Mouse (Mus musculus): ENCODE results near the gene Fbxw7.

Fbxw7 gene

DNA sequence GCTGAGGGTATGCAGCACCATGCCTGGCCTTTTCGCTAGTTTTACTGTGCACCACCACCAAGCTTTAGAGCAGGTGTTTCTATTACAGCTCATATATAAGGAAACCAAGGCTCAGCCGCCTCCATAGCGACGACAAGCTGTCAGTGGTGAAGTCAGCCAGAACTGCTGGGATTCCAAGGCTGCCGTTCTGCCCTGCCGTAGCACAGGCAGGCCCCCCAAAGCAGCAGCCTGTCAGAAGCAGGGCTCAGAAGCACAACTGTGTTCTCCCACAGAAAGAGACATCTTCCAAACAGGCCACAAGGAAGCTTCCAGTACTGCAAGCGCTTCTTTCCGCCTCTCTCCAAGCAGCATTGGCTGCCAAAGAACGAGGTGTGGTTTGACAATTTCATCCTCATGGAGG is 200.6 kb downstream of the Fbxw7 start:
- in situ Hi-C loops (cut with MboI; ENCODE audit: low sequenced_read_pairs) = no loop called here

DNA sequence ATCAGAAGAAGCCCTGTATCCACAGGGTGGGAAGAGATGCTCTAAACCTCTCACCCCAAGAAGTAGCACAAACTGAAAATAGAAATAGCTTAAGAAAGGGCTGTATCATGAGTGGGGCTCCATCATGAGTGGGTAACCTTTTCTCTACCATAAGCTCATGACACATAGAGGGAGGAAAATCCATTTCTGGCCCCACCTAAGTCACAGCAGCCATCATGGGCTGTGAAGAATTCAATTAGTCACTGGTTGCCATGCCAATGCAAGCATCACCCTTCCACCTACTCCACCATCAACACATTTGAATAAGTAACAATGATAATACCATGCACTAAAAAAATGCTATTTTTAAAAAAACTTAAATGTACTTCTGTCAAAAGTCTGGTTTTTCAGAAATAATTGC is 205.1 kb downstream of the Fbxw7 start:
- in situ Hi-C loops (cut with MboI; ENCODE audit: low sequenced_read_pairs) = no loop called here

DNA sequence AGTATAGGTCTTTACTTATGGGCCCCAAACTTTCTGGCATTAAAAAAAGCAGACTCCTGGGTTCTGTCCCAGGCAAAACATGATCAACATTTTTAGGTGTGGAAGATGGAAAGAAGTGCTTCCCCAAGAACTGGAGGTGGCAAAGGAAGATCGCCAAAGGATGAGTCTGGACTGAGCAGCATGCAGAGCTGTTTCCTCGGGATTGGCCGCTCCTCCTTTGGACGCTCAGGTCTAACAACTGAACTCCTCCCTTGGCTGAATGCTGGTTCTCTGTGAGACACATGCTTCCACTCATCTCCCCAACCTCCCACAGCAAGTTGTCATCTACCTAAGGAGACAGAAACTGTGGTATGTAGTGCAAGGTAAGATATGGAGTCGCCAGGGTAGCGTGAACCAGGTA is 206.7 kb downstream of the Fbxw7 start:
- in situ Hi-C loops (cut with MboI; ENCODE audit: low sequenced_read_pairs) = no loop called here

DNA sequence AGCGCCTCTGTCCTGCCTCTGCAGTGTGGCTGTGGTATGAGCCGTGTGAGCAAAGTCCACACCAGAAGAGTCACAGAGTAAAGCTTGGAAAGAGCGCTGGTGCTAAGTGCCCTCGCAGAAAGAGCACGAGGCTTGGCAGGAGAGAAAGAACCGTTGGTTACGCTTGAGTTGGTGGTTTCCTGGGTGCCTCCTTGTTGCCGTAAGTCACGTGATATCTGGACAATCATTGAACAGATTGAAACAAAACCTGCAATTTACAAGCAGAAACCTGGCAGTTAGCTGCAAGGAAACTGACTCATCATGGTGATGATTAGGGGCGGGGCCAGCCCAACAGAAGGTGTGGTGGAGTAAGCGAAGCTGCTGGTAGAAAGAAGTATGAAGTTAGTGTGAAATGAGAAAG is 207.7 kb downstream of the Fbxw7 start:
- in situ Hi-C loops (cut with MboI; ENCODE audit: low sequenced_read_pairs) = no loop called here

DNA sequence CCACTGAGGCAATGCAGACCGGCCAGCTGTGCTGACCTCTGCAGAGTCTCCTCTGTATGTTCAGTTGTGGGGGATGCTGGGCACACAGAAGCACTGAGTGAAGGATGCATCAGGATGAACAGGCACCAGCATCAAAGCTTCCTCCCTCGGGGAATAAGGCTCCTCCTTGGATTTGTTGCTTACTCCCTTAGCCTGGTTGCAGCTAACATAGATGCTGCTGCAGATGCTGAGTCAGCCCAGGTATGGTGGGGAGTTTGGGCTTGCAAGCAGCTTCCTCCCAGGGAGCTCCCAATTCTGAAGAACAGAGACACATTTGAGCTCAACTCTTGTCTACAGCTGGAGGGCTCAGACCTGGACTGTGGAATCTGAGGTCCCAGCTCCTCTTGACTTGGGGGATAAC is 209.2 kb downstream of the Fbxw7 start:
- in situ Hi-C loops (cut with MboI; ENCODE audit: low sequenced_read_pairs) = no loop called here

DNA sequence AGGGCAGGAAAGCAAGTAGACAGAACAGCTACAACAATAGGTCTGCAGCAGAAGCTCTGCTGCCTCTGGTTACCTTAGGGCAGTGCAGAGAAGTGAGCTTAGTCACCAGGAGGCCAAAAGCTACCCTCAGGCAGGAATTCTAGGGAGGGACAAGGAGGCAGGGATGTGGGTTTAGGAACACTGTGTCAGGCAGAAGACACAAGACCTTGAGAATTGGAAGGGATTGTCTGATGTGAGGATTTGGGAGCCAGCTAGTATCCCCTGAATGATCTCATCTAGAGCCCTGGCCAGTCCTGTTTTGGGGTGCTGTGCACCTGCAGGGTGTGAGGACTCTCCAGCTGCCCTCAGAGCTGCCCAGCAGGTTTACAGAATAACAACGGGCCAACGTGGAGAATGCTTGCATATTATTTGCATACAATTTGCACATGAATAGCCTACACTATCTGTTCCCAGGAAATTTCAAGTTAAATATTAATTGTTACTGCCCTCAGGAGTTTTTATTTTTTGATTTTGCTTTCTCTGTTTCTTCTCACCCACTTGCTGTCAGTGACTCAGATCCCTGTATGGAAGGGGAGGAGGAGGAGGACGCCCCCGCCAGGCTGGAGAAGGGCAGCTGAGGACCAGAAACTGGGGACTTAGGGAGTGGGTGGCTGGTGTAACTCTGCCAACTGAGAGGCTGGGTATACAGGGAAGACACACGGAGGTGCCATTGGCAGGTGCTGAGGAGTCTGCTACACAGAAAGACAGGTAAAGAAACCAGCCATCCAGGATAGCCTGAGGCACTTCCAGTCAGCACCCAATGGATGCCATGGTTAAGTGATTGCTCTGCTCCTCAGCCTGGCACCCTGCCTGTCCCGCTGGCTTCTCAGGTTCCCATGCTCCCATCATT is 210.0 kb downstream of the Fbxw7 start:
- in situ Hi-C loops (cut with MboI; ENCODE audit: low sequenced_read_pairs) = no loop called here

All from CH12F3 (cell line).